In the genomic region with DNA sequence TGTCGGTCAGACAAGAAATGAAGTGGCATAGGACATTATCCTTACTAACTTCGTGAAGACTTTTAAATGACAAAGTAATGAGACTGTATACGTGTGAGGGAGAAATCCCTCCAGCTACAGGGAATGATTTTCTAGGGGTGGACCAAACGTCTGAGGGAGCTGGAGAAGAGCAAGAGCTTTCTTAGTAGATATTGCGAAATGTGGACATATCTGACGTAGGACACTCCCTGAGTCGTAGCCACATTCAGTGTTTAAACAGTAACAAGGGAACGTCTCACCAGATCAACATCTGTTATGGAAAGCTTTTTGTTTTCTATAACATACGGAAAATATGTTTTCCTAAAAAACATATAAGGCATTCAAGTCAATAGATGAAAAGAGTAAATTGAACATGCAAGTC, we compare ENCODE assay signal across 21 mouse cellular contexts.
"Had no signal": no experiment of that assay in that cellular context is flagged by ENCODE, and none has a peak within 500 bp of the region (broad histone marks: within the 10 kb centered on the region; RNA-seq: fewer than 3 reads in every experiment).

No protein-coding gene starts in this region.

- H3K4me1 ChIP-seq: limb, embryonic 10.5 days; limb, embryonic 13.5 days; liver, embryonic 13.5 days; lung, embryonic 15.5 days; megakaryocyte, embryonic 14.5 days; midbrain, embryonic 10.5 days; midbrain, embryonic 13.5 days had no signal

- H3K36me3 ChIP-seq: limb, embryonic 10.5 days; limb, embryonic 13.5 days; liver, embryonic 13.5 days; lung, embryonic 15.5 days; midbrain, embryonic 10.5 days; midbrain, embryonic 13.5 days had no signal

- H3K27ac ChIP-seq: kidney, postnatal 0 days; layer of hippocampus, adult 2 months; limb, embryonic 10.5 days; limb, embryonic 13.5 days; liver, embryonic 13.5 days; lung, embryonic 15.5 days; midbrain, embryonic 10.5 days; midbrain, embryonic 13.5 days; stomach, postnatal 0 days had no signal

- ATAC-seq: intestine, postnatal 0 days; midbrain, embryonic 13.5 days; midbrain, embryonic 16.5 days had no signal

- H3K27me3 ChIP-seq: limb, embryonic 13.5 days; liver, embryonic 13.5 days; lung, embryonic 15.5 days; midbrain, embryonic 13.5 days had no signal

- H3K4me3 ChIP-seq: layer of hippocampus, adult 2 months; limb, embryonic 10.5 days; limb, embryonic 13.5 days; liver, embryonic 13.5 days; lung, embryonic 15.5 days; megakaryocyte, embryonic 14.5 days; midbrain, embryonic 10.5 days; midbrain, embryonic 13.5 days had no signal

- H3K4me2 ChIP-seq: limb, embryonic 13.5 days; liver, embryonic 13.5 days; lung, embryonic 15.5 days; midbrain, embryonic 13.5 days had no signal

- H3K9me3 ChIP-seq: limb, embryonic 10.5 days; limb, embryonic 13.5 days; liver, embryonic 13.5 days; lung, embryonic 15.5 days; megakaryocyte, embryonic 14.5 days; midbrain, embryonic 10.5 days; midbrain, embryonic 13.5 days had no signal

- H3K9ac ChIP-seq: limb, embryonic 13.5 days; liver, embryonic 13.5 days; lung, embryonic 15.5 days; midbrain, embryonic 13.5 days had no signal

- DNase-seq: kidney, adult 2 months; kidney, postnatal 25 days; layer of hippocampus, adult 9-11 months; liver; liver, embryonic 13.5 days; right cerebral cortex, postnatal 14 days; right cerebral cortex, postnatal 4 days; thymus, adult 2 months; thymus, postnatal 14 days; thymus, postnatal 4 days had no signal
